Mouse (Mus musculus): ENCODE measurements at regions not wholly inside any gene's neighbourhood (a gene's known extent, or its start where the extent isn't known, plus 50 kb on each side); places are given as distances from the start of the nearest gene placed in this dataset.

- no peak for DNase-seq
These were observed 493.3 kb upstream of the Adamts16 start for GRCm38 (mm10) chr13:71334925-71335324.

- DNase-seq = no peak
These were observed 491.5 kb upstream of the Adamts16 start for GRCm38 (mm10) chr13:71333146-71333545.

- no peak for DNase-seq
These were observed 488.7 kb upstream of the Adamts16 start for GRCm38 (mm10) chr13:71330321-71330720.

- DNase-seq = no peak
These were observed 486.5 kb upstream of the Adamts16 start for GRCm38 (mm10) chr13:71327802-71328753.

- no peak for DNase-seq
These were observed 478.9 kb upstream of the Adamts16 start for GRCm38 (mm10) chr13:71320489-71320888.

GRCm38 (mm10) chr13:71303956-71304355 is 462.3 kb upstream of the Adamts16 start:
- DNase-seq = no peak

GRCm38 (mm10) chr13:71275991-71276390 is 434.4 kb upstream of the Adamts16 start:
- DNase-seq = no peak

- no peak for DNase-seq
These were observed 432.5 kb upstream of the Adamts16 start for GRCm38 (mm10) chr13:71274139-71274538.

- no peak for DNase-seq
These were observed 431.9 kb upstream of the Adamts16 start for GRCm38 (mm10) chr13:71273485-71273884.

- DNase-seq = no peak
These were observed 431.5 kb upstream of the Adamts16 start for GRCm38 (mm10) chr13:71273067-71273466.

- DNase-seq = no peak
These were observed 430.8 kb upstream of the Adamts16 start for GRCm38 (mm10) chr13:71272431-71272830.

- no peak for DNase-seq
These were observed 430.3 kb upstream of the Adamts16 start for GRCm38 (mm10) chr13:71271727-71272418.

GRCm38 (mm10) chr13:71270370-71270769 is 428.8 kb upstream of the Adamts16 start:
- no peak for DNase-seq

- no peak for DNase-seq
These were observed 427.9 kb upstream of the Adamts16 start for GRCm38 (mm10) chr13:71269496-71269895.

- no peak for DNase-seq
These were observed 421.8 kb upstream of the Adamts16 start for GRCm38 (mm10) chr13:71263315-71263878.

GRCm38 (mm10) chr13:71262575-71263295 is 421.1 kb upstream of the Adamts16 start:
- DNase-seq = no peak

- no peak for DNase-seq
These were observed 412.4 kb upstream of the Adamts16 start for GRCm38 (mm10) chr13:71254016-71254415.

- no peak for DNase-seq
These were observed 406.8 kb upstream of the Adamts16 start for GRCm38 (mm10) chr13:71248261-71249031.

GRCm38 (mm10) chr13:71247241-71247640 is 405.6 kb upstream of the Adamts16 start:
- DNase-seq = no peak

GRCm38 (mm10) chr13:71245326-71245725 is 403.7 kb upstream of the Adamts16 start:
- DNase-seq = no peak

GRCm38 (mm10) chr13:71239782-71240181 is 398.2 kb upstream of the Adamts16 start:
- DNase-seq = no peak

GRCm38 (mm10) chr13:71235338-71235737 is 393.7 kb upstream of the Adamts16 start:
- DNase-seq = no peak
